Mouse (Mus musculus): ENCODE measurements around the gene Itpr2. TPM values are rescaled to one million over a fixed set of nuclear protein-coding genes. Genes with fewer than 3 reads are reported as not detected.

Gene Itpr2
- polyA plus RNA-seq, 1 experiment from 2014 or later, result 49.4 TPM

DNA sequence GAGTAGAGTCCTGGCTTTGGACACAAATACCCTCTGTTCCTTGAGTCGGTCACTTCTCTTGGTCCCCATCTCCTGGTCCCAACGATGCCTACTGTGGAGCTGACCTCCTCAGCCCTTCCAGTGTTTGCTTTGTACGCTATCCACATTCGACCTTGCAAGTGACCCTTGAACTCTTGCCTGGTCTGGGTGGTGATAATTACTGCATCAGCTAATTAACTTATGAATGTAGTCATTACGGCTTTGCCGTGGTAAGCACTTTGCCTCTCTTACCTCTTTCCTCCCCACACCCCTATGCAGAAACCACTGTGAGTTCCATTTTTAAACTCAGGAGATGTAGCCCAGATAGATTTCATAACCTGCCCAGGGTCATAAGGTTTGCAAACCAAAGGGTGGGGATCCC is 1.8 kb downstream of the Itpr2 start:
- no peaks in the 10 kb centered on the region for H3K36me3 ChIP-seq (ENCODE audit: control insufficient read depth, insufficient read depth)
- H3K4me3 ChIP-seq (ENCODE audit: low read length), result peak overlapping the region; percentile 85
- no peaks in the 10 kb centered on the region for H3K27me3 ChIP-seq (ENCODE audit: control insufficient read depth, insufficient read depth, low read length)
- H3K9me3 ChIP-seq (replicated peaks; ENCODE audit: control insufficient read depth, low read length), result no peaks in the 10 kb centered on the region
- no peak for ATAC-seq (replicated peaks; ENCODE audit: extremely low read depth, insufficient read depth, low FRiP score)
- peak overlapping the region; percentile 97 for H3K9ac ChIP-seq (ENCODE audit: low read length)
- H3K27ac ChIP-seq (ENCODE audit: low read length), result peak overlapping the region; percentile 94; the same call in 1 of the 2 replicates
- 63% methylated on average over 6 of the region's 6 CpGs for WGBS
- peak overlapping the region; percentile 95 for H3K4me2 ChIP-seq (ENCODE audit: low read depth, low read length)
- peaks cover 31% of the 10 kb centered on the region for H3K4me1 ChIP-seq (ENCODE audit: control insufficient read depth, insufficient read depth, low read length)

DNA sequence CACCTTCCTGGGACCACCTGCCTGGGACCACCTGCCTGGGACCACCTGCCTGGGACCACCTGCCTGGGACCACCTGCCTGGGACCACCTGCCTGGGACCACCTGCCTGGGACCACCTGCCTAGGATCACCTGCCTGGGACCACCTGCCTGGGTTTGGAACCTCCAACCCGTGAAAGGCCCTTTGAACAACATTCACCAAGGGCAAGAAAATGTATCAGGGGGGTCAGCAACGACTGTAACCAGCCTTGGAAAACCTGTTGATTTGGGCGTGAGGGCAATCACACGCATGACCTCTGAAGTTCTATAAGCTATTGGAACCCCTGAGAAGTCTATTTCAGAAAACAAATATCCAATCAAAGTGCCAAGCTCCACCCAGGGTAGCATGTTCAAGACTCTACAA is 2.5 kb downstream of the Itpr2 start:
- Histone ChIP-seq H3K4me3 (ENCODE audit: low read length) (peak overlapping the region; percentile 85), H3K4me2 (ENCODE audit: low read depth, low read length) (peak overlapping the region; percentile 95), H3K9ac (ENCODE audit: low read length) (no peak overlapping the region), H3K4me1 (ENCODE audit: control insufficient read depth, insufficient read depth, low read length) (peaks cover 31% of the 10 kb centered on the region), H3K36me3 (ENCODE audit: control insufficient read depth, insufficient read depth) (no peaks in the 10 kb centered on the region), H3K27ac (ENCODE audit: low read length) (no peak overlapping the region), H3K9me3 (replicated peaks; ENCODE audit: control insufficient read depth, low read length) (no peaks in the 10 kb centered on the region), H3K27me3 (ENCODE audit: control insufficient read depth, insufficient read depth, low read length) (no peaks in the 10 kb centered on the region)
- 86% methylated on average over 4 of the region's 4 CpGs for WGBS
- ATAC-seq (replicated peaks; ENCODE audit: extremely low read depth, insufficient read depth, low FRiP score), result no peak

- no peak for ATAC-seq (replicated peaks; ENCODE audit: extremely low read depth, insufficient read depth, low FRiP score)
- Histone ChIP-seq H3K27me3 (ENCODE audit: control insufficient read depth, insufficient read depth, low read length) (no peaks in the 10 kb centered on the region), H3K9me3 (replicated peaks; ENCODE audit: control insufficient read depth, low read length) (no peaks in the 10 kb centered on the region), H3K27ac (ENCODE audit: low read length) (0 out of 2 replicates have a peak overlapping the region, but pooled peaks have one; percentile 30), H3K4me3 (ENCODE audit: low read length) (no peak overlapping the region), H3K4me1 (ENCODE audit: control insufficient read depth, insufficient read depth, low read length) (peaks cover 31% of the 10 kb centered on the region), H3K9ac (ENCODE audit: low read length) (no peak overlapping the region), H3K4me2 (ENCODE audit: low read depth, low read length) (peak overlapping the region; percentile 17), H3K36me3 (ENCODE audit: control insufficient read depth, insufficient read depth) (no peaks in the 10 kb centered on the region)
- WGBS, result 74% methylated on average over 3 of the region's 3 CpGs
Measured at GRCm38 (mm10) chr6:146498416-146498815, 3.6 kb downstream of the Itpr2 start.

GRCm38 (mm10) chr6:146497866-146498265 is 4.2 kb downstream of the Itpr2 start:
- no peak overlapping the region for H3K9ac ChIP-seq (ENCODE audit: low read length)
- ATAC-seq (replicated peaks; ENCODE audit: extremely low read depth, insufficient read depth, low FRiP score), result no peak
- H3K4me1 ChIP-seq (ENCODE audit: control insufficient read depth, insufficient read depth, low read length), result peaks cover 28% of the 10 kb centered on the region
- H3K4me3 ChIP-seq (ENCODE audit: low read length), result no peak overlapping the region
- peak overlapping the region; percentile 49; the same call in 1 of the 2 replicates for H3K27ac ChIP-seq (ENCODE audit: low read length)
- no peaks in the 10 kb centered on the region for H3K9me3 ChIP-seq (replicated peaks; ENCODE audit: control insufficient read depth, low read length)
- WGBS, result 66% methylated on average over 4 of the region's 4 CpGs
- no peaks in the 10 kb centered on the region for H3K27me3 ChIP-seq (ENCODE audit: control insufficient read depth, insufficient read depth, low read length)
- H3K4me2 ChIP-seq (ENCODE audit: low read depth, low read length), result no peak overlapping the region; the same call in none of the 2 replicates
- no peaks in the 10 kb centered on the region for H3K36me3 ChIP-seq (ENCODE audit: control insufficient read depth, insufficient read depth)

DNA sequence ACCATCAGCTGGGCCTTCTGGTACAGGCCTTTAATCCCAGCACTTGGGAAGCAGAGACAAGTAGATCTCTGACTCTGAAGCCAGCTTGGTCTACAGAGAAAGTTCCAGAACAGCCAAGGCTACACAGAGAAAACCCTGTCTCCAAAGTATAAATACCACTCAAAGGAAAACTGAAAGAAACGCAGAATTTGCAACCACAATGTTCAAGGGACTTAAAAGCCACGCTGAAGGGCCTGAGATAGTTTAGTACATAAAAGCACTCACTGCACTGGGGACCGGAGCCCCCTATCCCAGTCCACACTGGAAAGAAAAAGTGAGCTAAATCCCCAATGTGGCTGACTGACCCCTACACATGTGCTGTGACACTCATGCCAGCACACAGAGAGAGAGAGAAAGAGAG is 4.6 kb downstream of the Itpr2 start:
- H3K4me2 ChIP-seq (ENCODE audit: low read depth, low read length), result no peak overlapping the region; the same call in 1 of the 2 replicates

DNA sequence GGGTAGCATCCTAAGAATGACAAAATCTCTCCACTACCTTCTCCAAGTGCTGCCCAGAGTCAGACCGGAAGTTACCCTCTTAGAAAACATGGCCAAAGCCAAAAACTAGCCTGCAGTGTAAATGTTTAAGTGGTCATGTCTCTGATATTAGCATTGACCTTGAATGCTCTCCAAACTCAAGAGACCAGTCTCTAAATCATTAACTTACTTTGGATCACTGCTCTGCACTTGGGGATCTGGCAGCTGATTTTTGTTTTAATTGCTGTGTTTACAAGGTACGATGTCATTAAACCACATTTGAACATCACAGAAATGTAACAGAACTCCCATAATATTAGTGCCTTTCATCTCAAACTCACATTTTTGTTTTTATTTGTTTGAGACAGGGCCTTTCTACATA is 10.3 kb downstream of the Itpr2 start:
- Histone ChIP-seq H3K4me3 (ENCODE audit: low read length) (no peak overlapping the region), H3K36me3 (ENCODE audit: control insufficient read depth, insufficient read depth) (no peaks in the 10 kb centered on the region), H3K27me3 (ENCODE audit: control insufficient read depth, insufficient read depth, low read length) (no peaks in the 10 kb centered on the region), H3K27ac (ENCODE audit: low read length) (no peak overlapping the region), H3K9me3 (replicated peaks; ENCODE audit: control insufficient read depth, low read length) (no peaks in the 10 kb centered on the region), H3K4me2 (ENCODE audit: low read depth, low read length) (no peak overlapping the region), H3K4me1 (ENCODE audit: control insufficient read depth, insufficient read depth, low read length) (peaks cover 16% of the 10 kb centered on the region), H3K9ac (ENCODE audit: low read length) (no peak overlapping the region)
- no peak for ATAC-seq (replicated peaks; ENCODE audit: extremely low read depth, insufficient read depth, low FRiP score)
- WGBS, result 65% methylated on average over 2 of the region's 2 CpGs

More for the DNA sequence above, 4.6 kb downstream of the Itpr2 start:
- peaks cover 25% of the 10 kb centered on the region for H3K4me1 ChIP-seq (ENCODE audit: control insufficient read depth, insufficient read depth, low read length)
- 75% methylated on average over 3 of the region's 3 CpGs for WGBS
- H3K36me3 ChIP-seq (ENCODE audit: control insufficient read depth, insufficient read depth), result no peaks in the 10 kb centered on the region
- ATAC-seq (replicated peaks; ENCODE audit: extremely low read depth, insufficient read depth, low FRiP score), result no peak
- H3K27me3 ChIP-seq (ENCODE audit: control insufficient read depth, insufficient read depth, low read length), result no peaks in the 10 kb centered on the region
- H3K9ac ChIP-seq (ENCODE audit: low read length), result no peak overlapping the region
- no peak overlapping the region; the same call in 1 of the 2 replicates for H3K4me3 ChIP-seq (ENCODE audit: low read length)
- H3K9me3 ChIP-seq (replicated peaks; ENCODE audit: control insufficient read depth, low read length), result no peaks in the 10 kb centered on the region
- peak overlapping the region; percentile 49; the same call in 1 of the 2 replicates for H3K27ac ChIP-seq (ENCODE audit: low read length)

GRCm38 (mm10) chr6:146490416-146490960 is 11.5 kb downstream of the Itpr2 start:
- H3K9me3 ChIP-seq (replicated peaks; ENCODE audit: control insufficient read depth, low read length), result no peaks in the 10 kb centered on the region
- no peaks in the 10 kb centered on the region for H3K27me3 ChIP-seq (ENCODE audit: control insufficient read depth, insufficient read depth, low read length)
- H3K9ac ChIP-seq (ENCODE audit: low read length), result 0 out of 2 replicates have a peak overlapping the region, but pooled peaks have one; percentile 26
- no peaks in the 10 kb centered on the region for H3K36me3 ChIP-seq (ENCODE audit: control insufficient read depth, insufficient read depth)
- no peak overlapping the region for H3K4me2 ChIP-seq (ENCODE audit: low read depth, low read length)
- 84% methylated on average over 9 of the region's 9 CpGs for WGBS
- H3K4me3 ChIP-seq (ENCODE audit: low read length), result no peak overlapping the region
- ATAC-seq (replicated peaks; ENCODE audit: extremely low read depth, insufficient read depth, low FRiP score), result no peak
- H3K4me1 ChIP-seq (ENCODE audit: control insufficient read depth, insufficient read depth, low read length), result peaks cover 16% of the 10 kb centered on the region
- H3K27ac ChIP-seq (ENCODE audit: low read length), result peak overlapping the region; percentile 56

DNA sequence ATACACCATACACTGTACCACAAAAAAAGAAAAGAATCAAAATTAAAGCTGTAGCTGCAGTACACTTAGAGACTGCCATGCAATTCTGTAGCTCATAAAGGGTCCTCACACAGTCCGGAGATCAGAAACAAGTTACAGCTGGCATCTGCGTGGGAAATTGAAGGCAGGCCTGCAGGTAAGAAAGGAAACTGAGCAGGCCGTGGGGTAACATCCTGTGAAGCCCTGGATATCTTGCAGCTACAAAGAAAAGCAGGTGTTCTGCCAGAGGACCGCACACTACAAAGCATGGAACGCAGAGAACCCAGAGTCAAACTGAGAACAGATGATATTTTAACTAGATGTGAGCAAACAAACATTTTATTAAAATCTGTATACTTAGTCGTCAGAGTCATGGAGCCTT is 12.2 kb downstream of the Itpr2 start:
- Histone ChIP-seq H3K27me3 (ENCODE audit: control insufficient read depth, insufficient read depth, low read length) (no peaks in the 10 kb centered on the region), H3K4me1 (ENCODE audit: control insufficient read depth, insufficient read depth, low read length) (peaks cover 16% of the 10 kb centered on the region), H3K4me2 (ENCODE audit: low read depth, low read length) (no peak overlapping the region), H3K36me3 (ENCODE audit: control insufficient read depth, insufficient read depth) (no peaks in the 10 kb centered on the region), H3K4me3 (ENCODE audit: low read length) (no peak overlapping the region), H3K9ac (ENCODE audit: low read length) (no peak overlapping the region), H3K27ac (ENCODE audit: low read length) (peak overlapping the region; percentile 56; the same call in 1 of the 2 replicates), H3K9me3 (replicated peaks; ENCODE audit: control insufficient read depth, low read length) (no peaks in the 10 kb centered on the region)
- 80% methylated on average over 6 of the region's 6 CpGs for WGBS
- no peak; the same call in 1 of the 2 replicates for ATAC-seq (replicated peaks; ENCODE audit: extremely low read depth, insufficient read depth, low FRiP score)

DNA sequence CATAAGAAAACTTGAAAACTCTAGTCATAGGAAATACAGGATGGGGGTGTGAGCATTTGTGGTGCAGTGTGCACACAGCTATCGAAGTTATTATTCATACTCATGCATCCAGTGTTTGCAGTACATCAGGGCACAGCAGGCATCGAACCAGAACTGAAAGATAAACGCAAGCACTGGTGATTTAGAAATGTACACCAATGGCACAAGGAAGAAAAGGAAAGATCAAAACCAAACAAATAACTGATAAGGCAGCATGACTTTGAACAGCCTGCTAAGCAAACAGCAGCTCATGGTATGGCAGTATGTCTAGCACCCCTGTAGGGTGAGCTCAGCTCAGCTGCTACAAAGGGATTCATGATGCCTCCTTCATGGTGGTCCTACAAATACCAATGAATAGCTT is 13.3 kb downstream of the Itpr2 start:
- Histone ChIP-seq H3K4me2 (ENCODE audit: low read depth, low read length) (no peak overlapping the region), H3K9ac (ENCODE audit: low read length) (no peak overlapping the region), H3K4me1 (ENCODE audit: control insufficient read depth, insufficient read depth, low read length) (peaks cover 16% of the 10 kb centered on the region), H3K36me3 (ENCODE audit: control insufficient read depth, insufficient read depth) (no peaks in the 10 kb centered on the region), H3K27ac (ENCODE audit: low read length) (no peak overlapping the region; the same call in 1 of the 2 replicates), H3K9me3 (replicated peaks; ENCODE audit: control insufficient read depth, low read length) (no peaks in the 10 kb centered on the region), H3K27me3 (ENCODE audit: control insufficient read depth, insufficient read depth, low read length) (no peaks in the 10 kb centered on the region), H3K4me3 (ENCODE audit: low read length) (no peak overlapping the region)
- 70% methylated on average over 3 of the region's 3 CpGs for WGBS
- no peak for ATAC-seq (replicated peaks; ENCODE audit: extremely low read depth, insufficient read depth, low FRiP score)
